Mouse (Mus musculus) adrenal gland, adult (tissue): ENCODE measurements around the gene Mettl26.

ENCODE experiments used
- DNase-seq, 2 experiments: peaks; one replicate each; pipeline ENCODE4 v3.0.0; 2022 to 2023; ENCODE audit warnings: low spot score in 1 of 2; ENCODE audit not compliant: inconsistent age in 2 of 2

Mettl26 gene

GRCm38 (mm10) chr17:25881691-25882090 is 6.8 kb downstream of the Mettl26 start:
- DNase-seq = peak in 1 of 2 experiments; percentile 47

GRCm38 (mm10) chr17:25882306-25882705 is 7.4 kb downstream of the Mettl26 start:
- peak; percentile 52 to 64 for DNase-seq

- no peak for DNase-seq
Measured at GRCm38 (mm10) chr17:25883268-25883667, 8.4 kb downstream of the Mettl26 start.

GRCm38 (mm10) chr17:25883824-25884223 is 8.9 kb downstream of the Mettl26 start:
- DNase-seq = no peak

GRCm38 (mm10) chr17:25885636-25886035 is 10.8 kb downstream of the Mettl26 start:
- DNase-seq = peak in 1 of 2 experiments; percentile 58

GRCm38 (mm10) chr17:25886806-25887205 is 11.9 kb downstream of the Mettl26 start:
- no peak for DNase-seq

GRCm38 (mm10) chr17:25887467-25887866 is 12.6 kb downstream of the Mettl26 start:
- no peak for DNase-seq

- DNase-seq = no peak
Measured at GRCm38 (mm10) chr17:25888837-25889236, 14.0 kb downstream of the Mettl26 start.

GRCm38 (mm10) chr17:25893975-25894617 is 19.2 kb downstream of the Mettl26 start:
- peak; percentile 78 to 92 for DNase-seq

- peak in 1 of 2 experiments; percentile 56 for DNase-seq
Measured at GRCm38 (mm10) chr17:25895415-25895814, 20.5 kb downstream of the Mettl26 start.

GRCm38 (mm10) chr17:25895891-25896290 is 21.0 kb downstream of the Mettl26 start:
- no peak for DNase-seq

GRCm38 (mm10) chr17:25900193-25900592 is 25.3 kb downstream of the Mettl26 start:
- DNase-seq = no peak

- no peak for DNase-seq
Measured at GRCm38 (mm10) chr17:25903061-25903460, 28.2 kb downstream of the Mettl26 start.

GRCm38 (mm10) chr17:25907640-25908039 is 32.8 kb downstream of the Mettl26 start:
- DNase-seq = no peak

GRCm38 (mm10) chr17:25911816-25912215 is 36.9 kb downstream of the Mettl26 start:
- DNase-seq = peak; percentile 83 to 91

GRCm38 (mm10) chr17:25913186-25913876 is 38.5 kb downstream of the Mettl26 start:
- DNase-seq = peak; percentile 72 to 87

GRCm38 (mm10) chr17:25913877-25914275 is 39.0 kb downstream of the Mettl26 start:
- DNase-seq = peak; percentile 23 to 76

- peak; percentile 18 to 78 for DNase-seq
Measured at GRCm38 (mm10) chr17:25914295-25914694, 39.4 kb downstream of the Mettl26 start.

- peak; percentile 77 to 93 for DNase-seq
Measured at GRCm38 (mm10) chr17:25916931-25917647, 42.2 kb downstream of the Mettl26 start.

- peak; percentile 25 to 62 for DNase-seq
Measured at GRCm38 (mm10) chr17:25918037-25918750, 43.3 kb downstream of the Mettl26 start.

GRCm38 (mm10) chr17:25919144-25919785 is 44.4 kb downstream of the Mettl26 start, which contains the start of gene Rab40c:
Gene Rab40c (minus strand): TSS chr17:25919727.
- DNase-seq = no peak
